Mouse (Mus musculus) ZHBTc4 (cell line): ENCODE data around the gene Sufu.

Experiments used
- DNase-seq: peaks from one replicate; pipeline ENCODE4 v3.0.0-alpha.2; 2011; ENCODE audit warnings: low read depth, low spot score

Sufu gene

DNA sequence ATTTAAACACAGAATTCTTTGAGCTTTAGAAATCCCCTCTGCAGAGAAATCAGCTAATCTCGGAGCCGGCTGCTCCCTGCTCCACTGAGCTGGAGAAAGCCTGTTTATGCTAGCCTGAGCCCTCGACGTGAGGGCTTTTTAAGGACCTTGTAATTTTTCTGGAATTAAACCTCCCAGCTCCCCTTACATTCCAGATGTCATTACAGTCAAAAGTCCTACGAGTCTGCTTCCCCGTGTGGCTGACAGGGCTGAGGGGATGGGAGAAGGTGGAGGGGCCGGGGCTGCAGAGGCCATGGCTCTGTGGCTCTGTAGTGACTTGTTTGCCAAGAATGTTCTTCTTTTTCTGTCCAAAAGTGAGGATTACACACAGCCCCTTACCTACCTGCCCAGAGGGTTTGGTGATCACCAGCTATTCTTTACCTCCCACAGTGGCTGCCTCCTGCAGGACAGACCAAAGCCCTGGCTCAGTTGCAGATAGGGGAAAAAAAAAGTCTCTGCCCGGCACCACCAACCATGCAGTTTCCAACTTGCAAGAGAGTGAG, 133.8 kb downstream of the Sufu start:
- DNase-seq, result no peak

DNA sequence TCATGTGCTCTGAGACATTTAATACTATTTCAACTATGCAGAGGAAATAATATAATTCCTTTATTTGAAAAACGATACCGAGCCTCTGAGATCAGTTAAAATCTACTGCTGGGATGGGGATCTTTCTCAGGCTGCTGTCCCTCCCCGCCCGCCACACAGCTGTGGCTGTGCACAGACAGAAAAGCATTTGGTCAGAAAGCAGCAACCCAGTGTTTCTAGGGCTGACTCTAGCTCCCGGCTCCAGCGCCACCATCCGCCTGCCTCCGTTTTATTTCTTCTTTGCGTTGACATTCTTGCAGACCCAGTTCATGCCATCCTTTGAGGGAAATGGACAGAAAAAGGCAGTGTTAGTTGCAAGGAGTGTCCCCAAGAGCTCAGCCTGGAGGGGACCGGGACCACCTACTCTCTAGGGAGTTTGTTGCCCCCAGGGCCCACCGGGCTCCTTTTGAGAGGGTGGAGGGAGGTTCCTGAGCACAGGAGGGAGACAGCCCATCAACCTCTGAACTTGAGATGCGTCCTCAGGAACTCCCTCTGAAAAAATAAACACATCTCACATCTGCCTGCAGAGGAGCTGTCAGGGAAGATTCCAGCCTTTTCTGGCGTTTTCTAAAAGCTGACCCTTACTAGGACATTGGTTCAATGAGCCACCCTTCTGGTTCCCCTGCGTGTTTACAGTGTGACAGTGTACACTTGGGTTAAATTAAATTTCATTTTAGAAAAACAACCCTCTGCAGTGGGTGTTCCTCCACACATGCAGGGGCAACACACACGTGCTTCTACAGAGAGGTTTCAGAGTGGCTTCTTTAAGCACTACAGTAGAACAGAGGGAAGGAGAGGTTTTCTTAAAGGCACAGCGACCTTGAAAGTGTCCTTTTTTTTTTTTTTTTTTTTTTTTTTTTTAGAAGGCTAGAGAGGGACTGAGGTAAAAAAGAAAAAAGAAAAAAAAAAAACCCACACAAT, 134.7 kb downstream of the Sufu start:
- no peak for DNase-seq

DNA sequence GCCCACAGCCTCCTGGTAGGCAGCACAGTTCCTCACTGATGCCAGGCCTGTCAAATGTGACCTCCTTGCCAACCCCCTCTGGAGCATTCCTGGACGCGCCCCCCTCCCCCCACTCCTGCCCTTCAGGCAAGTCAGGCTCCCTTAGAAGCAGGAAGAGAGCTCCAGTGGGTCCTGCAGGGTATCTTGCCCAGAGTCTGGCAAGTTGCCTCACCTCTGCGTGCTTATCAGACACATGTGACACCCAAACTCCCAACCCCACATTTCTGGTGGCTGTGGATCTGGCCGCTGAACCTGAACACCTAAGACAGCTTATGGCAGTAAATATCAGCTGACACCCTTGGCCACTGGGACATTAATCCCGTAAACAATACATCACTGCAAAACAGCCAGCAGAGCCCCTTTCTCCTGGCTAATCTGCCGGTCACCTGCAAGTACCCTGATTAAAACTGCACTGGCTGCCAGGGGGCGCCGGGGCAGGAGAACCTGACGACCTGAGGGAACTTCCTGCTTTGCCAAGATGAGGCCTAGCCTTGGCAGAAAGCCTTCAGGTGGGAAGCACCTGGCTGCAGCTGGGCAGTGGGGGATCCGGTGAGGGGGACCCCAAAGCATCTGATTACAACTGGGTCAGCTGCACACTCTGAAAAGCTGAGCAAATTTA, 135.5 kb downstream of the Sufu start:
- DNase-seq, result no peak

DNA sequence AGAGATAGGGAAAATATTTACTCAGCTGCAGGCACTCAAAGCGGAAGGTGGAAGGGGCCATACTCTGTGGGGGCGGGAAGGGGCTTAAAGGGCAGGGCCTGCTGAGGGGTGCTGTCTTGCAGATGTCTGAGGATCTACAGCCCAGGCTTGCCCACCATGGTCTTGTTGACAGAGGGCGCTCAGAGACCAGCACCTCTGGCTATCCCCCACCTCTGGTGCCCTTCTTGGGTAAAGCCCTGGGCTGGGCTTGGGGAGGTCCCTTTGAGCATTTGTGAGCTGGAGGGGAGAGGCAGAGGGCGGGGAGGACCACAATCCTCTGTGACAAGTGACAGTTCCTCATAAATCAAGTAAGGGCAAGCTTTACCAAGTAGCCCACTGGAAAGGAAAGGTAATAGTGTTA, 136.4 kb downstream of the Sufu start:
- no peak for DNase-seq

DNA sequence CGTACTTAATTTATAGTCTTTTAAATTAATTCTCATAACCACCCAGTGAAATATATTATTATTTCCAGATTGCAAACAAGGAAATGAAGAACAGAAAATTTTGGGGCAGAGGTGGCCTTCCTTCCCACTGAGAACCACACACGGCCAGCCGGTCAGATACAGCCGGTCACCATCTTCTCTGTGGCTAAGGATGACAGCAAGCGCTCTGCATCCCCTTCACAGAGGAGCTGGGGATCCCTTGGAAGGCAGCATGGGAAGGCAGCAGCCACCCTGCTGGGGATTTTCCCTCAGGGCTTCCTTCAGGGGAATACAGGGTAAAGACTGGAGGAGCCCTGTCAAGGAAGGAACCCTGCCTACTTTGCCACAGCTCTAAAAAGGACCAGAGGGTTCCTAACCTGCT, 136.8 kb downstream of the Sufu start:
- no peak for DNase-seq

DNA sequence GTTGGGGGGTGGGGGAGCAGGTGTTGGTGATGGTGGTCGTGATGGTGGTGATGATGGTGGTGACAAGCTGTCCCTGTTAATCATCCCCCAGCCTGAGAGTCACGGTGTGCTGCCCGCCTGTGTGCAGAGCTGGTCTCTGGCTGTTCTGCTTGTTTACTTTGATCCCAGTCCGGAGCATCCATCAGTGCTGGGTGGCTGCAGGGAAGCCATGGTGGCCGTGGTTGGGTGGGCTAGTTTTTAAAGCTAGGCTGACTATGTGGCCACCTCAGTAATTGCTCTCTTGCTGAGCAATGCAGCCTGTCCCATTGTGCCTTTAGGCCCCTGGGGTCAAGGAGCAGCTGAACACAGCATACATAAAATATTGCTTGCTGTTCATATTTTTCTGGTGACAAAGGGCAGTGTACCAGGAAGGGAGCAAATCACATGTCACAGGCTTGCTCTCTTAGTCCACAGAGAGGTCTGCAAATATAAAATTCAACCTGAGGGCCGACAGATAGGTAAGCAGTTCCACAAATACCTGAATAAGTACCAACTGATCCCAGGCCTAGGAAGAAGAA, 137.9 kb downstream of the Sufu start:
- DNase-seq, result no peak

DNA sequence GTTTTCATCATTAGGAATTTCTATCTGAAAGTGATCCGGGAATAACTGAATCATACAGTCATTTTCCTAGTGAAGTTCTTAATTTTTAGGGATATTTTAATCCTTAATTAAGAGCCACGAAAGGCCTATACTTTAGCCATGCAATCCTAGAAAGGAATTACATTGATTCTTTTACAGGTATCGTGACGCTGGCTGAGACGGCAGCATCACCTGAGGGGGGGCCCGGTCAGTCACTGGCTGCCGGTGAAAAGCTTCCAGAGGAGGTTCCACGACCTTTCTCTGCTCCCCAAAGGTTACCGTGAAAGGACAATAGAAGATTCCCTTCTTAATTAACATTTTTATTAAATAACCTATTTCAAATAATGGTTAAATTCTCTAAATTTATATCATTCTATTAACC, 140.7 kb downstream of the Sufu start:
- no peak for DNase-seq

DNA sequence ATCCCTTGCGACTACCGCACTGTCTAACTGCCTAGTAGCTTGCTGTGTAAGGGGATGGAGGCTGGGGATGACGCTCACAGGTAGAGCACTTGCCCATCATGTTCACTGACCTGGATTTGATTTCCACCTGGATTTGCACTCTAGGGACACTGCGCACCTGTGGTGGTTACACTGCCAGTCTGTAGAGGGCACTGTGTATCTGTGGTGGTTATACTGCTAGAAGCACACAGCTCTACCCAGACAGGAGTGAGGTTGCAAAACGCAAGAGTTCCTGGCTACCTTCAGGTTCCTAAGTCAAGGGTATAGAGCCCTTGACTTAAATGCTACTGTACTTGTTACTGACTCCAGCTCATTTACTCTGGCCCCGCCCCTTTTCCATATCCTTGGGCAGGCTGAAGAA, 141.5 kb downstream of the Sufu start:
- no peak for DNase-seq
